Mouse (Mus musculus) Muller cell, postnatal 12 days (primary cell): Measurements from ENCODE around the gene Stxbp4.

Experiments
- DNase-seq: peaks from one replicate; pipeline ENCODE4 v3.0.0-alpha.2; 2015; ENCODE audit errors: inconsistent ontology term

The Stxbp4 gene

DNA sequence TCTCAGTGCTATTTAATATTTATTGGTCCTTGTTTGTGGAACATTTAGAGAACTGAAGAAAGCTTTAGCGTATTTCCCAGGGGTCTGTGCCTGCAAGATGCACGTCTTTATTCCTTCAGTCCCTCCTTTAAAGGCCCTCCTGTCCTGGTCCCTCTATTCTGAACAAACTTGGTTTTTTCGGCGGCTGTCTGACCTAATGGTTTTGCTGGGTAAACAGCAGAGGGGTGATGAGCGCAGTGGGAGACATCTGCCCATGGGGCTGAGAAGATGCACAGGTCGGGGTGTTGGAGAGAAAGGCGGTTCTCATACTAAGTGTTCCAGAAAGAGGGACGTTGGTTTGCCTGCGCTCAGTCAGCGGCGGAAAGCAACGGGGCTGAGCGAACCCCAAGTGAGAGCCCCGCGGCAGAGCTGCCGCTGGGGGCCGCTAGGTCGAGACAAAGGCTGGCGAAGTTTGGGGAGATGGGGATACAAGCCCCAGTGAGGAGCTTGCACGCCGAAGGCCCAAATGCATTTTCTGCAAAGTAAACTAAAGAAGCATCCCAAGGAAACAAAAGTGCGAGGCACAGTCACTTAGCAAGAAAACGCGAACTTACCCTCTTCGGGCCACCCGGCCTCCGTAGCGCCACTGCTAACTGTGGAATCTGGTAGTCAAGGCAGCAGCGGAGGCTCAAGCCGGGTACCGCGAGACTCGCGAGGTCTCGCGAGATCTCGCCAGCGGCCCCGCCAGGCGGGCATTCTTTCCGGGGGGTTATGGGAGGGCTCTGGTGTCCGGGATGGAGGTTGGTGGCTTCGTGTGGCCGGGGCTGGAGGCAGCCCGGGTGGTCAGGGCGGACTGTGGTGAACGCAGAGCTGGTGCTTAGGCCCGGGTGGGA, at the start of gene Stxbp4, which contains the start of gene Cox11:
Gene Stxbp4, minus strand, starts transcription at position 645 of the 872 bp plus-strand sequence.
Gene Cox11, plus strand, starts transcription at position 734 of the 872 bp plus-strand sequence.
- peak; percentile 98 for DNase-seq

DNA sequence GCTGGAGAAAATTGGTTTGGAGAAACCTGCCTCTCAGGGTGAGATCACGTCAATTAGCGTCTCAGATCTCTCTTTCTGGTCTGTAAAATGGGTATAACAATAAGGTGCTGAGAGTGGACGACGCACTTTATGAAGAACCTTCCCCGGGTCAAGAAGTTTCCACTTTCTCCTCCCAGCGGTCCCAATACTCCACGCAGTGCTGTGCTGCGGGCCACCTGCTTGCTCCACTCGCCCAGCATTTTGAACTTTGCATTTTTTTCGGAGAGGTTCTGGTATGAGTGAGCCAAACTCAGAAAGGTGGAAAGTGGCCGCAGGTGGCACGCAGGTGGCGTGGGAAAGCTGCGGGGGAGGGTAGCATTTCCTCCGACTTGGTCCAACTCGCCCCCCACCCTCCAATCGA, 49.2 kb upstream of the Stxbp4 start:
- DNase-seq: no peak

DNA sequence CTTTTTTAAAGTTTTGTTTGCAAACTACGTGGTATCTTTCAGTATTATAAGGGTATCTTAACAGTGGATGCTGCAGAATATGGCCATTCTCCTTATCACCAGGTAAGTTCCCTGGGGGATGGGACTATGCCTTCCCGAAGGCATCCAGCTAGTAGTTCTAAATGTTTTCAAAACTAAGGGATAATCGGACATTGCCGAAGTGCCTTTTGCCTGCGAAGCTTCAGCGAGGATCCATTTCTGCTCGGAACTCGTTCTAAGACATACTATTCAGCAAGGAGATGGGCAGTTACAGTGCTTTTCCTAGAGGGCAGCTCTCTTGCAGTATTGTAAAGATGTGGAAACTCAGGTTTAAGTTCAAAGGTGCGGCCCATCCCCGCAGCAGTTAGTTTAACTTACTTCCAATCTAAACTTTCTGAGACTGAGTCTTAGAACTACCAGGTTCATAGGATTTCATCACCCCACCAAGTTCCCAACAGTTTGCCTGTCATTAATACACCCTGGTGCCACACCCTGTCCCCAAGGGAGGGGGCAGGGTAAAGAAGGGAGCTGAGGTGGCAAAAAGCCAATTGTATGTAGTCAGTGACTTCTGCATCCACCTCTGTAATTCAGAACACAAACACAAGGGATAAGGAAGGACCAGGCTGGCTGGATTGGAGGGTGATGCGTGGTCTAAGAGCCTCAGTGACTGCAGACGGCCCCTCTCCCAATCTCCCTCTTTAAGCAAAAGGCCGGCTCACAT, 48.6 kb upstream of the Stxbp4 start:
- DNase-seq: no peak

DNA sequence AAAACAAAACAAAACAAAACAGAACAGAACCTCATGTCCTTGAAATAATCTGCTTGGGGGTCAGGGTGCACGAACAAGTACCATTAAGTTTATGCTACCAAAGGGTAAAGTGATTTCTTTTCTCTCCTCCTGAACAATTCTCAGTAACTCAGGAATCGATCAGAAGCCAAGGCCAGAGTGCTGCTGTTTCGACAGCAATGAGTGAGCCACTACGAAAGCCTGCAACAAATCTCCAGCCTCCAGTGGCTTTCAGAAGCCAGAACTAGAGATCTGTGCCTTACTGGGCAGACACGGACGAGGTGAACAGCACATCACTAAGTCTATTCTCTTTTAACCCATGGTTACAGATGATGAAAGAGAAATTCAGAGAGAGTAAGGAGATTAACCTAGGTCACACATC, 47.3 kb upstream of the Stxbp4 start:
- DNase-seq: no peak

DNA sequence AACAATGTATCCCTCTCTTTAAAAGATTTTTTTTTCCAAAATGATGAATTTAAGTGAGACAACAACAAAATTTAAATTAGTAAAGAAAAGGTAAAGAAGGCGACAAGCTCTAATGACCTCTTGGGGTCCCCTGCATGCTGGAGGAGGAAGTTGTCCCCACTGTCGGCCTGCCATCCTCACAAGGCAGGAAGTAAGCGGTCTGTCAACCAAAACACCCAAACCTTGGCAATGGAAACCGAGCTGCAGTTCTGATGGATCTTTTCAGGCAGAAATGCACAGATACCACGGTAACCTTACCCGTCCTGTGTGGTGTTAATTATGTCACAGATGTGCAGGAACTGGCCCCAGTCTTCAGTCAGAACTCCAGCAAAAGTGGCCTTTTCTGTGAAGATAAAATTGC, 46.9 kb upstream of the Stxbp4 start:
- no peak for DNase-seq

DNA sequence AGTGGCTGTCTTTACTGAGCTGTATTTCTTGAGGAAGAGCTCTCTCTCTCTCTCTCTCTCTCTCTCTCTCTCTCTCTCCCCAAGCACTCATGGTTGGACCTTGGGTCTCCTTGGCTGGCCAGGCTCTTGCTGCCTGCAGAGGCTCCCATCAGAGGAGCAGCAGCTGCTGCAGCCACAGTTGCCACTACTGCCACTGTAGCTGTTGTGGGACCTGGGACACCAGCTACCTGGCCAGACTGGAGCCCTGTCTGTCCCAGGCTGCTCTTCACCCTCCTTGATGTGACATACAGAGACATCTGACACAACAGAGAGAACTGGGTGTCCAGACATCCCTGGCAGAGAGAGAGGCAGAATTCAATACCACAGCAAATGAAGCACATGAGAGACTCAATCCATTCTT, 43.3 kb upstream of the Stxbp4 start:
- no peak for DNase-seq

DNA sequence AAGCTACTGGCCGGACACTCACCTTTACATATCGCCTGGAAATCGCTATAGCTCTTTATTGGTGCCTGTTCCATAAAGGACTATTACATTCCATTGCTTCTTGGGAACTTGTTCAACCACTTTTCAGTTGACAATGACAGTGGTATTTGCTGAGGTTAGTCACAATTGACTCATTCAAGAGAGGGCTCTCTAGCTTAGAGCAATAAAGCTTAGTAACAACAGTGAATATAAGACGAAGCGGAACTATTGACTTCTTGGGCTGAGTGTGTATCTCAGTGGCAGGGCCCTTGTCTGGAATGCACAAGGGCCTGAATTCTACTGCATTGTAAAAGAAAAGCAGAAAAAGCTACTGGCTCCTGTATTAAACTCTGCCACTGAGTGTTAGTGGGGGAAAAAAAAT, 40.7 kb upstream of the Stxbp4 start:
- DNase-seq: peak; percentile 76

DNA sequence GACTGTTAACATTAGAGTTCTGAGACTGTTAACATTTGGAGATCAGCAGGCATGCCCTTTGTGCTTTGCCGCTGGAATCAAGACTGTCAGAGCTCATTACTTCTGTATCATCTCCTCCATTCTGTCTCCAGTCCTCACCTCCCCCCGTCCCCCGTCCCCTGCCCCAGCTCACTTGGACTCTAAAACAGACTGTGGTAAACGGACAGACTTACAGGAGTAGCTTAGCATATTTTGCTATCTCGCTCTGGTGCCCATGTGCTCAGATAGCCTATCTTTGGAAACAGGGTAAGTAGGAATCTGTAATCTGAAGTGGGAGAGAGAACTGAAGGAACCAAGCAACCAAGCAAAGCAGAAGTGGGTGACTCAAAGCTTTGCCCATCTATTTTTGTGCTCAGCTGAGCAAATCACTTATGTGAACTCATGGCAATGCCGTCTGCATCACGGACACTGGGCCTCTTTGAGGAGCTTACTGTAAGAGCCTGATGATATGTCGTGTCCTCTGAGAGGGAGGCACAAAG, 39.9 kb upstream of the Stxbp4 start:
- DNase-seq: peak; percentile 90

DNA sequence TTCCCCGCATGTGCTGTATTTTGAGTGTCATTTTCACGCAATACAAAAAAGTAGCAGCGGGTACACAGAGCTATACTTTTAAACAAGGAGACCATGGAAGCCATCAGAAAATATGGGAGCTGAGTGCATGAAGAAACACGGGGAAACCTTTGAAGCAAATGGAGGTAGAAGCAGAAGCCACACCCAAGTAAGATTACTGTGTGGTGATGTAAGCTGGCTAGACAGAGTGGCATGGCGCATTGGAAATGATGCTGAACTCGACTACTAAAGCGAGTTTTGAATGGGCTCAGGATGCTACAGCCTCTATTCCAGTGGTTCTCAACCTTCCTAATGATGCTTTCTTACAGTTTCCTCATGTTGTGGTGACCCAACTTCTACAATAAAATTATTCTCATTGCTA, 39.1 kb upstream of the Stxbp4 start:
- no peak for DNase-seq

DNA sequence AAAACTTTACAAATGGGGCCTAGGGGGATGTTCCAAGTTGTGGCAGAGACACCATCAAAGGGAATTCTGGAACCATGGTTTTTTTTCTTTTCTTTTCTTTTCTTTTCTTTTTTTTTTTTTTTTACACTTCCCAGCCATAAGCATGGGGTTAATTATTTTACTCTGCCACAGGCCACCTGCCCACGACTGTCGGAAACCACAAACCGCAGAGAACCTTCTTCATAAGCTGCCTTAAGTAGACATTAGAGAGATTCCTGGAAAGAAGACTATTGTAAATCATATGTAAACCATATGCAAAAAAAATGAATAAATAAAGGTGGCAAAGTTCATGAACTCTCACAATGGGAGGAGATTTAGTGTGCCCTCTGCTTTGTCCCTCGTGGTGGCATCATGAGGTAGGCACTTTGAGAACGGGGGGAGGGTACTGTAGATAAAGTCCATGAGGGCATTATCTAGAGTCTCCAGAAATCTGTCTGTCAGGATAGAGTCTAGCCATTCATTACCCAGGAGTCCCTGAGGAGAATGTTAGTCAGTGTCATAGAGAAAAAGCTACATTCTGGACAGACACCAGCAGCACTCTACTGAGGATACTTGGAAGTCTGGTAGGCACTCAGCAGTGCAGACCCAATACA, 37.7 kb upstream of the Stxbp4 start:
- DNase-seq: no peak

DNA sequence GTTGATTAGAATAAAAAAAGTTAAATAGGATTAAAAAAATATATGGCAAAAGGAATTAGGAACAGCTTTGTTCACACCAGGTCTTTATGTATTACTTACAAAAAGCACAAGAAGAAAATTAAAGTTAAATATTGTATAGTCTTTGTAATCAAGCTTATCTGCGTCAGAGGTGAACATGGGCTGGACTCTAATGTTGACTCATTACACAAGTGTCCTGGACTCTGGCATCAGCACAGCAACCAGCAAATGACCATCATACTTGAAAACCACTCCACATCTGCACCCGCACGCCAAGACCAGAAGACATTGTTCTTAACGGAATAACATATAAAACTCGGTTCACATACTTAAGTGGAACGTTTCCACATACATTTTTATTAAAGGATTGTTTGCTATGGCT, 29.4 kb upstream of the Stxbp4 start:
- DNase-seq: no peak

DNA sequence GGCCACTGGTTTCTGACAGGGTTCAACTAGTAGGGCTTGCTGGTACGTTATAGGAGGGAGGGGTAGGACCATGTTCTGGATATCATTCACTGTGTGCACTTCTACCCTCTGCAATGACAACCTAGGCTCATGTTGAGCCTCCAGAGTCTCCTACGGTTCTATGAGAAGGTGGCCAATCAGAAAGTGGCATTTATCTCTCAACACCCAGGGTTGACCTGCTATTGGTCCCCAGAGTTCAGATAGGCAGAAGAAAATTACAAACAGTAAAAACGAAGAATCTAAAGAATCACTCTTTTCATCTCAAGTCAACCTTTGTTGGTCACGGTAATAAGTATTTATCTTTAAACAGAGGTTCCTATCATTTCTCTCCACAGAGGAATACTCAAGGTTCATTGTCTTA, 29.0 kb upstream of the Stxbp4 start:
- no peak for DNase-seq

DNA sequence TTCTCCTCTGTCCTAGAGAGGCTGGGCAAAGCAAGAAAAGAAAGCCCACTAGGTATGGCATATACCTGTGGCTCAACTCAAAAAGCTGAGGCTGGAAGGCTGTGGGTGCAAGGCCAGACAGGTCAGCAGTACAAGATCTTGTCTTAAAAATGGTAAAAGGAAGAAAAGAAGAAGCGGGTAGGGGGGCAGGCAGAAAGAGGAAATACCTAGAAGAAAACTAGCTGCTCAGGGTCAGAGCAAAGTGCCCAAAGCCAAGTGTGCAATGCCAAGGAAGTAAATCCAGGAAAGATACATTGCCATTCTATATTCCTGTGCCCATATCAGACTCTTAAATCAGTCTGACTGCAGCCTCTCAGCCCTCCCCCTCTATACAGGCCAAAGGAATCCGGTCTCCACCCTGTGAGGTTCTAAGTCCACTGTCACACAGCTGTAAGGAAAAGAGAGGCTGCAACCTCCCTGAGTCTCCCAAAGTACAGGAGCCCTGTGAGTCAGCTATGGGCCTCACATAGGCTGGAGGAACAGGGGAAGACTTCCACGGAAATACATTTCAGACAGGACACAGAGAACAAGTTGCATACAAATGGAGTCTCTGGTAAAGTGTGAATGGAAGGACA, 28.4 kb upstream of the Stxbp4 start:
- no peak for DNase-seq

DNA sequence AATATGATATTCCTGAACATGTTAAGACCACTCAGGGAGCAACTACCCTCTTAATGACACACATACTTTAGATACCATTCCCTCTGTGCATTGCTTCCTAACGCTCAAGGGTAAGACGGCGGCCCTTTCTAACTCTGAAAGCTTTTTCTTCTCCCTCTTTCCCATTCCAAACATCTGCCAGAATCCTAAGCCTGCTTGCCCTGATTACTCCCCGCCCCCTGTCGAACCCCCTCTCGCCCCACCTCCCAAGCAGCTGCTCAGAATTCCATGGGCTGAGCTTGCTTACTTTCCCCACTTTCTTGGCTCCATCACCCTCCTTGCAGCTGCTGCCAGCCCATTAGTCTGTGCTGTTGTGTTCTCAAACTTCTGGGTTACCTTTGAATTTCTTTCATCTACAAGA, 27.3 kb upstream of the Stxbp4 start:
- DNase-seq: peak; percentile 55

DNA sequence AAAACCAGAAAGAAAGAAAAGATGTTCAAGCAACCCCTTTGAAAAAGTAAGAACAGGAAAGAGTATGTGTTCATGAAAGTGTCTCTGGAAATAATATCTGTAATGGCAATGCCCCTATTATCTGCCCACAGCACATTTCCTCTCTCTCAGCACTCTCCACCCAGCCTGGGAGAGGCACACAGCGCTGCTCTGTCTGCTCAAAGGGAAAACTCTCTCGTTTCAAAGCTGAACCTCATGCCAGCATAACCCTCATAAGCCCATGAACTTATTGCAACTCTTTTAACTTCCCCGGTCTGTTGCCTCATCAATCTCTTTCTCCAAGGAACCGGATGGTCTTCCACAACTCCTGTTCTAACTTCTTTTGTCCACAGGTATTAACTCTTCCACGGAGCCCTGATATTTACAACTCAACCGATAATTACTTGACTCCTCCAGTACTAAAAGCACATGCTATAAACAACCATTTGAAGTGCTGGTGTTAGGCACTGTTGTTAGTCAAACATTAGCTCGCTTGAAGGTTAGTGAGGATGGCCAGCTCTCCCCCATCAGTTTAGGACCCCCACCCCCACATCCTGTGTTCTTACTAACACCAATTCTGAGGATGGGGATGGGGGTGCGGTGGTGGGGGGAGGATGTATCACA, 26.6 kb upstream of the Stxbp4 start:
- no peak for DNase-seq

DNA sequence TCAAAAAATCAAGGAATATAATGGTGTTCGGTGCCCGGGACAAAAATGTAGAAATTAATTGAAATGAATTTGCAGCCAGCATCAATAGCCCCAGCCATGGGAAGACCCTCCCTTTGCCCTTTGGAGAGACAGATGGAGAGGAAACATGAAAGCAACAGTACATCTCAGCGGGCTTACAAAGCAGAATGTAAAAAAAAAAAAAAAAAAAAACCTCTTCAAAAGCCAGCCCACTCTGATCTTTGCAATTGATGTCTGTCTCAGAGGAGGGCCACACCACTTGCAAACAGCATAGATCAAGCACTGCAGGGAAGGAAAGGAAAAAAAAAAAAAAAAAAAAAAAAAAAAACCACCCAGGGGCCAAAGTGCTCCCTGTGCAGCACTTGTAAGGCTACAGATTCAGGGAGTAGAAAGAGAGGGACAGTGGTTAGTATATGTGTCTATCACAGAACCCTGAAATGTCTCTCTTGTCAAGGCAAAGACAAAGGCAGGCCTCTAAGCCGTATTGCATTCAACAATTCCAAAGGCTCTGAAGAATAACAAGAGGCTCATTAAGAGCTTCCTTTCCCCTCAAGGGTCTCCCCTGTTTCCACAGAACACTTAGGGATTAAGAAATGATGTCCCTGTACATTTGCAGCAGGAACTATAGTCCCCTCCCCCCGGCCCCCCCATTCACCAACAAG, 25.9 kb upstream of the Stxbp4 start:
- no peak for DNase-seq

DNA sequence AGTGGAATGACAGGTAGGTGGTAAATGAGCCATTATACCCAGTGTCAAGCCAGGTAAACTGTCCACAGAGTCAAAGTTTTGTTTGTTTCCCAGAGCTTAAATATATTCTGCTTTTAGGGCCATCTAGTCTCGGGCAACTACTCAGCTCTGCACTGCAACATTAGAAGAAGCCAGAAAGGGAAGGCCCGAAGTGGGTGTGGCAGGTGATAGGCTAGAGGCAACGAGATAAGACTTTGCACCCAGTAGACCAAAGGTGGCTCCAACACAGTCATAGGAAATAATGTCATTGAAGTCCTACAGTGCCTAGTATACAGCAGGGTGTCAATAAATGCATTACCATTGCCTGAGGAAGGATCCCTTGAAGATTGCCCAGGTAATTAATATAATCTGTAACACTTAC, 25.2 kb upstream of the Stxbp4 start:
- no peak for DNase-seq

DNA sequence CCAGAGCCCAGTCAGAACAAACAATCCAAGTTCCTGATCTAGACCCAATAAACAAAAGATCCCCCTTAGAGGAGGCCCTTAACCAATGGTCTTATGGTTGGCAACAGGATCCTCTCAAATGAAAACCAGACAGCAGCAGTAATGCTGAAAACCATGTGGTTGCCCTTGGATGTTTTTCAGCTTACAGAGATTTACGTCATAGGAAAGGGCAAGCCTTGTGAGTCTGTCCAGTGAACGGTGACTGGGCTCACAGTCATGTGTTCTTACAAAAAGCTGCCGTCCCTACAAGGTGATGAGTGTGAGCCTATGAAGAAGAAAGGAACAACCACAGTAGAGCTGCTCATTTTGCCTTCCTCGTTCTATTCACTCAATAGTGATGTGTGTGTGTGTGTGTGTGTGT, 22.8 kb upstream of the Stxbp4 start:
- no peak for DNase-seq

DNA sequence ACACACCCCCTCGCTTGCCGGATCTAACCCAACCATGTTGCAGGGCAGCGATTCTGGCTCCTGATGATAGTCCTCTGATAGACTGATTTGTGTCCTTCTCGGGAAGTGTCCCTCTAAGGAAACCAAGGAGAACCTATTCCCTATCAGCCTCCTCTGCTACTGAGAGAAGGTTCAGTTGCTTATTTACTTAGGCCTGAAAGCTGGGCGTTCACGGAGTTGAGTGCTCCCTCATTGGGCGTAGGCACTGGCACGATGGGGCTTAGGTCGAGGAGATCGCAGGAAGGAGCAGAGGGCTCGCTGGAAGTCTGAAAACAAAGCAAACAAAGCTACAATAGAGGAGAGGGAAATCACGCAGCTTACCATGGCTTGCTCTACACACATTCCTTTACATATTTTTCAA, 19.6 kb upstream of the Stxbp4 start:
- no peak for DNase-seq

DNA sequence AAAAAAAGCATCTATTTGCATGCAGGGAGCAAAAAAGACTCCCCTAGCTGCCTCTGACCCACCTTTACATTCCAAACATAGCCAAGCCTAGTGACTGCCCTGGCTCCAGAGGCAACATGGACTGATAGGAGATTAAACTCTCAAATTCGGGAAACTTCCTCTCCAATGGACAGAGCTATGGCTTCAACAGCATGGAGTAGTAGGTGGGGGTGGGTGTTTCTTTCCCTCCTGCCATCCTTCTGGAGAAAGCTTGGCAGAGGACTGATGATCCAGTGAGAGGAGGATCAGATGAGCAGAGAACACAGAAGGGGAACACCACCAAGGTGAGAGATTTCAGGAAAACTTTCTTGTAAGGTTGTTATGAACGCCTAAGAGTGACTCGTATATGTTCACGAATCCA, 14.7 kb upstream of the Stxbp4 start:
- no peak for DNase-seq
